Mouse (Mus musculus): Measurements from ENCODE around the gene Mphosph9. TPM values are rescaled to one million over a fixed set of nuclear protein-coding genes. Genes with fewer than 3 reads are reported as not detected.
"Not testable (repeated sequence)": the region's sequence is repeated elsewhere in the genome, so short reads cannot be mapped to it uniquely, and the experiment has no call there.

Gene Mphosph9
- polyA plus RNA-seq, 1 experiment from 2014 or later = 6.6 TPM

- peak overlapping the region; percentile 37 for H3K27ac ChIP-seq (ENCODE audit: low read length)
- WGBS = 80% methylated on average over 2 of the region's 2 CpGs
- no peak overlapping the region; the same call in 1 of the 2 replicates for H3K4me2 ChIP-seq (ENCODE audit: low read depth, low read length)
- H3K9ac ChIP-seq (ENCODE audit: low read depth, low read length) = no peak overlapping the region
- no peaks in the 10 kb centered on the region for H3K9me3 ChIP-seq (ENCODE audit: control insufficient read depth, low read length)
- H3K4me3 ChIP-seq (ENCODE audit: low read length) = no peak overlapping the region
- peaks cover 20% of the 10 kb centered on the region for H3K4me1 ChIP-seq (ENCODE audit: control insufficient read depth, insufficient read depth, low read length)
- peaks cover 17% of the 10 kb centered on the region for H3K36me3 ChIP-seq (ENCODE audit: control insufficient read depth, insufficient read depth, low read length)
- no peak for ATAC-seq
- no peaks in the 10 kb centered on the region for H3K27me3 ChIP-seq (replicated peaks; ENCODE audit: control insufficient read depth, insufficient read depth, low read length)
Observed at GRCm38 (mm10) chr5:124350350-124350749, 22.6 kb upstream of the Mphosph9 start.

- Histone ChIP-seq H3K27ac (ENCODE audit: low read length) (no peak overlapping the region), H3K4me2 (ENCODE audit: low read depth, low read length) (no peak overlapping the region), H3K36me3 (ENCODE audit: control insufficient read depth, insufficient read depth, low read length) (peaks cover 17% of the 10 kb centered on the region), H3K9me3 (ENCODE audit: control insufficient read depth, low read length) (no peaks in the 10 kb centered on the region), H3K4me1 (ENCODE audit: control insufficient read depth, insufficient read depth, low read length) (peaks cover 20% of the 10 kb centered on the region), H3K27me3 (replicated peaks; ENCODE audit: control insufficient read depth, insufficient read depth, low read length) (no peaks in the 10 kb centered on the region), H3K9ac (ENCODE audit: low read depth, low read length) (no peak overlapping the region), H3K4me3 (ENCODE audit: low read length) (no peak overlapping the region)
- no peak for ATAC-seq
- WGBS = 86% methylated on average over 17 of the region's 17 CpGs
Observed at GRCm38 (mm10) chr5:124349196-124349595, 21.4 kb upstream of the Mphosph9 start.

GRCm38 (mm10) chr5:124342897-124343296 lies 15.1 kb upstream of the Mphosph9 start:
- H3K36me3 ChIP-seq (ENCODE audit: control insufficient read depth, insufficient read depth, low read length) = peaks cover 4% of the 10 kb centered on the region; the same call in 1 of the 2 replicates
- ATAC-seq = no peak
- no peak overlapping the region for H3K4me3 ChIP-seq (ENCODE audit: low read length)
- no peak overlapping the region for H3K9ac ChIP-seq (ENCODE audit: low read depth, low read length)
- 72% methylated on average over 8 of the region's 8 CpGs for WGBS
- peaks cover 1% of the 10 kb centered on the region for H3K4me1 ChIP-seq (ENCODE audit: control insufficient read depth, insufficient read depth, low read length)
- H3K9me3 ChIP-seq (ENCODE audit: control insufficient read depth, low read length) = no peaks in the 10 kb centered on the region
- no peak overlapping the region for H3K27ac ChIP-seq (ENCODE audit: low read length)
- H3K27me3 ChIP-seq (replicated peaks; ENCODE audit: control insufficient read depth, insufficient read depth, low read length) = no peaks in the 10 kb centered on the region
- H3K4me2 ChIP-seq (ENCODE audit: low read depth, low read length) = no peak overlapping the region

- ATAC-seq = peak; percentile 53
- 65% methylated on average over 6 of the region's 6 CpGs for WGBS
- H3K4me3 ChIP-seq (ENCODE audit: low read length); H3K4me2 ChIP-seq (ENCODE audit: low read depth, low read length); H3K4me1 ChIP-seq (ENCODE audit: control insufficient read depth, insufficient read depth, low read length); H3K27ac ChIP-seq (ENCODE audit: low read length); H3K36me3 ChIP-seq (ENCODE audit: control insufficient read depth, insufficient read depth, low read length); H3K27me3 ChIP-seq (replicated peaks; ENCODE audit: control insufficient read depth, insufficient read depth, low read length); H3K9ac ChIP-seq (ENCODE audit: low read depth, low read length); H3K9me3 ChIP-seq (ENCODE audit: control insufficient read depth, low read length): not testable (repeated sequence)
Observed at GRCm38 (mm10) chr5:124341753-124342339, 14.1 kb upstream of the Mphosph9 start.

- no peak for ATAC-seq
- WGBS = 89% methylated on average over 8 of the region's 8 CpGs
- no peaks in the 10 kb centered on the region for H3K36me3 ChIP-seq (ENCODE audit: control insufficient read depth, insufficient read depth, low read length)
- no peaks in the 10 kb centered on the region for H3K27me3 ChIP-seq (replicated peaks; ENCODE audit: control insufficient read depth, insufficient read depth, low read length)
- H3K27ac ChIP-seq (ENCODE audit: low read length) = no peak overlapping the region
- no peak overlapping the region for H3K9ac ChIP-seq (ENCODE audit: low read depth, low read length)
- H3K9me3 ChIP-seq (ENCODE audit: control insufficient read depth, low read length) = no peaks in the 10 kb centered on the region
- H3K4me3 ChIP-seq (ENCODE audit: low read length) = no peak overlapping the region
- no peak overlapping the region for H3K4me2 ChIP-seq (ENCODE audit: low read depth, low read length)
- peaks cover 7% of the 10 kb centered on the region for H3K4me1 ChIP-seq (ENCODE audit: control insufficient read depth, insufficient read depth, low read length)
Observed at GRCm38 (mm10) chr5:124338791-124339190, 11.0 kb upstream of the Mphosph9 start.

- no peak overlapping the region for H3K4me2 ChIP-seq (ENCODE audit: low read depth, low read length)
- H3K4me1 ChIP-seq (ENCODE audit: control insufficient read depth, insufficient read depth, low read length) = peaks cover 7% of the 10 kb centered on the region
- H3K36me3 ChIP-seq (ENCODE audit: control insufficient read depth, insufficient read depth, low read length) = no peaks in the 10 kb centered on the region
- H3K27ac ChIP-seq (ENCODE audit: low read length) = no peak overlapping the region; the same call in 1 of the 2 replicates
- no peak overlapping the region for H3K9ac ChIP-seq (ENCODE audit: low read depth, low read length)
- peak; percentile 18; the same call in 1 of the 2 replicates for ATAC-seq
- H3K4me3 ChIP-seq (ENCODE audit: low read length) = no peak overlapping the region
- WGBS = 46% methylated on average over 9 of the region's 9 CpGs
- H3K9me3 ChIP-seq (ENCODE audit: control insufficient read depth, low read length) = no peaks in the 10 kb centered on the region
- no peaks in the 10 kb centered on the region for H3K27me3 ChIP-seq (replicated peaks; ENCODE audit: control insufficient read depth, insufficient read depth, low read length)
Observed at GRCm38 (mm10) chr5:124337909-124338308, 10.1 kb upstream of the Mphosph9 start.

- no peaks in the 10 kb centered on the region for H3K27me3 ChIP-seq (replicated peaks; ENCODE audit: control insufficient read depth, insufficient read depth, low read length)
- H3K9me3 ChIP-seq (ENCODE audit: control insufficient read depth, low read length) = no peaks in the 10 kb centered on the region
- no peak overlapping the region for H3K4me3 ChIP-seq (ENCODE audit: low read length)
- H3K27ac ChIP-seq (ENCODE audit: low read length) = no peak overlapping the region
- no peak overlapping the region for H3K4me2 ChIP-seq (ENCODE audit: low read depth, low read length)
- no peak overlapping the region for H3K9ac ChIP-seq (ENCODE audit: low read depth, low read length)
- WGBS = 84% methylated on average over 9 of the region's 9 CpGs
- no peaks in the 10 kb centered on the region for H3K36me3 ChIP-seq (ENCODE audit: control insufficient read depth, insufficient read depth, low read length)
- H3K4me1 ChIP-seq (ENCODE audit: control insufficient read depth, insufficient read depth, low read length) = peaks cover 7% of the 10 kb centered on the region
- ATAC-seq = no peak
Observed at GRCm38 (mm10) chr5:124337103-124337502, 9.3 kb upstream of the Mphosph9 start.

GRCm38 (mm10) chr5:124334392-124334791 lies 6.6 kb upstream of the Mphosph9 start:
- Histone ChIP-seq H3K36me3 (ENCODE audit: control insufficient read depth, insufficient read depth, low read length) (no peaks in the 10 kb centered on the region), H3K27me3 (replicated peaks; ENCODE audit: control insufficient read depth, insufficient read depth, low read length) (no peaks in the 10 kb centered on the region), H3K9me3 (ENCODE audit: control insufficient read depth, low read length) (no peaks in the 10 kb centered on the region), H3K4me1 (ENCODE audit: control insufficient read depth, insufficient read depth, low read length) (peaks cover 7% of the 10 kb centered on the region), H3K4me3 (ENCODE audit: low read length) (no peak overlapping the region), H3K27ac (ENCODE audit: low read length) (0 out of 2 replicates have a peak overlapping the region, but pooled peaks have one; percentile 38), H3K9ac (ENCODE audit: low read depth, low read length) (no peak overlapping the region), H3K4me2 (ENCODE audit: low read depth, low read length) (no peak overlapping the region)
- ATAC-seq = peak; percentile 37; the same call in 1 of the 2 replicates
- 52% methylated on average over 6 of the region's 6 CpGs for WGBS

GRCm38 (mm10) chr5:124330086-124330485 lies 2.3 kb upstream of the Mphosph9 start:
- Histone ChIP-seq H3K36me3 (ENCODE audit: control insufficient read depth, insufficient read depth, low read length) (no peaks in the 10 kb centered on the region), H3K4me3 (ENCODE audit: low read length) (no peak overlapping the region), H3K27me3 (replicated peaks; ENCODE audit: control insufficient read depth, insufficient read depth, low read length) (no peaks in the 10 kb centered on the region), H3K4me1 (ENCODE audit: control insufficient read depth, insufficient read depth, low read length) (peaks cover 7% of the 10 kb centered on the region), H3K4me2 (ENCODE audit: low read depth, low read length) (no peak overlapping the region), H3K9me3 (ENCODE audit: control insufficient read depth, low read length) (no peaks in the 10 kb centered on the region), H3K9ac (ENCODE audit: low read depth, low read length) (no peak overlapping the region), H3K27ac (ENCODE audit: low read length) (no peak overlapping the region)
- ATAC-seq = no peak
- 91% methylated on average over 6 of the region's 6 CpGs for WGBS

GRCm38 (mm10) chr5:124326829-124327228 lies 943 bp downstream of the Mphosph9 start:
- Histone ChIP-seq H3K4me2 (ENCODE audit: low read depth, low read length) (peak overlapping the region; percentile 53), H3K4me3 (ENCODE audit: low read length) (peak overlapping the region; percentile 70), H3K4me1 (ENCODE audit: control insufficient read depth, insufficient read depth, low read length) (peaks cover 7% of the 10 kb centered on the region), H3K36me3 (ENCODE audit: control insufficient read depth, insufficient read depth, low read length) (no peaks in the 10 kb centered on the region), H3K9ac (ENCODE audit: low read depth, low read length) (peak overlapping the region; percentile 79), H3K27me3 (replicated peaks; ENCODE audit: control insufficient read depth, insufficient read depth, low read length) (no peaks in the 10 kb centered on the region), H3K27ac (ENCODE audit: low read length) (no peak overlapping the region), H3K9me3 (ENCODE audit: control insufficient read depth, low read length) (no peaks in the 10 kb centered on the region)
- ATAC-seq = no peak
- 2% methylated on average over 8 of the region's 8 CpGs for WGBS

Data from intestine, embryonic 16.5 days (tissue).